Mouse (Mus musculus) forebrain, embryonic 12.5 days (tissue): Measurements from ENCODE around the gene Psph. TPM values are rescaled to one million over a fixed set of nuclear protein-coding genes. Genes with fewer than 3 reads are reported as not detected.

Experiments
- ATAC-seq: fragments of 200-750 bp; cut with Nextera tagmentation; 2 replicates; pipeline ENCODE4 v1.8.0; 2017; ENCODE audit warnings: moderate TSS enrichment; ENCODE audit not compliant: low FRiP score
- H3K27ac ChIP-seq: fragments of 300-500 bp; sonication (generic); 2 replicates; pipeline ENCODE4 v1.5.1; 2016; ENCODE audit warnings: mild to moderate bottlenecking
- H3K27me3 ChIP-seq: fragments of 300-500 bp; sonication (generic); 2 replicates; pipeline ENCODE4 v1.6.1; 2016; ENCODE audit warnings: mild to moderate bottlenecking
- H3K36me3 ChIP-seq: fragments of 300-500 bp; sonication (generic); replicated peaks from 2 replicates; pipeline ENCODE4 v1.6.1; 2016; ENCODE audit warnings: mild to moderate bottlenecking
- H3K4me1 ChIP-seq: fragments of 300-500 bp; sonication (generic); 2 replicates; pipeline ENCODE4 v1.6.1; 2016
- H3K4me2 ChIP-seq: fragments of 300-500 bp; sonication (generic); 2 replicates; pipeline ENCODE4 v1.6.1; 2016; ENCODE audit warnings: mild to moderate bottlenecking, moderate library complexity
- H3K4me3 ChIP-seq: fragments of 300-500 bp; sonication (generic); replicated peaks from 2 replicates; pipeline ENCODE4 v1.5.1; 2016; ENCODE audit warnings: mild to moderate bottlenecking
- H3K9ac ChIP-seq: fragments of 300-500 bp; sonication (generic); 2 replicates; pipeline ENCODE4 v1.6.1; 2016; ENCODE audit warnings: mild to moderate bottlenecking
- H3K9me3 ChIP-seq: fragments of 300-500 bp; sonication (generic); 2 replicates; pipeline ENCODE4 v1.6.1; 2016
- WGBS: fragments of 180-500 bp; shearing (Covaris S2); methylation state at CpG from one replicate; pipeline ENCODE4 v1.1.7; 2016; 5-methylcytosine and 5-hydroxymethylcytosine counted together
- polyA plus RNA-seq: library from polyadenylated mRNA; unstranded; fragments of >200 nt; fragmentation: Nextera tagmentation; extraction: Ambion mirVana; gene quantifications from 2 replicates; pipeline ENCODE4 v1.2.1, GENCODE M21; 2016

The Psph gene
- polyA plus RNA-seq, 1 experiment from 2014 or later, result 42.8 TPM

DNA sequence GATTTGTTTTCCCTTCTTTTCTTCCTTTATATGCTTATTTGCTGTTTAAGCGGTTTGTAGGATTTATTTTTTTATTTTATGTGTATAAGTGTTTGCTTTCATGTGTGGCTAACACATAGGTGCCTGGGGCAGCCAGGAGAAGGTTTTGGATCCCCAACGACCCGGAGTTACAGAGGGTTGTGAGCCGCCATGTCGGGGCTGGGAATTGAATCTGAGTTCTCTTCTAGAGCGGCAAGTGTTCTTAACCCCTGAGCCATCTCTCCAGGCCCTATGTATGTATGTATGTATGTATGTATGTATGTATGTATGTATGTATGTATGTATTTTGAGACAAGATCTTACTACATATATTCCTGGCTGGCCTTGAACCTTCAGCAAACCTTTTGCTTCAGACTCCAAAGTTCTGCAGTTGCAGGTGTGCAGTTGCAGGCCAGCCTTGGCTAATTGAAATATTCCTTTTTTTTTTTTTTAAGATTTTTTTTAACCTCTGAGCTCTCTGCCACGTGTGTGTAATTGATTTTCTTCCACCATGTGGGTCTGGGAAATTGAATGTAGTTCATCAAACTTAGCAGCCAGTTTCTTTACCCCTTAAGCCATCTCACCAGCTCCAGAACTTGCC, 61.4 kb downstream of the Psph start:
- ATAC-seq, result no peak
- H3K36me3 ChIP-seq, result no peaks in the 10 kb centered on the region
- H3K27me3 ChIP-seq, result no peaks in the 10 kb centered on the region
- no peak overlapping the region for H3K27ac ChIP-seq
- peaks cover 22% of the 10 kb centered on the region for H3K4me1 ChIP-seq
- WGBS, result 19% methylated on average over 7 of the region's 7 CpGs
- H3K9ac ChIP-seq, result peak overlapping the region; percentile 89
- H3K4me3 ChIP-seq, result peak overlapping the region; percentile 89
- peak overlapping the region; percentile 54 for H3K4me2 ChIP-seq
- no peaks in the 10 kb centered on the region for H3K9me3 ChIP-seq

DNA sequence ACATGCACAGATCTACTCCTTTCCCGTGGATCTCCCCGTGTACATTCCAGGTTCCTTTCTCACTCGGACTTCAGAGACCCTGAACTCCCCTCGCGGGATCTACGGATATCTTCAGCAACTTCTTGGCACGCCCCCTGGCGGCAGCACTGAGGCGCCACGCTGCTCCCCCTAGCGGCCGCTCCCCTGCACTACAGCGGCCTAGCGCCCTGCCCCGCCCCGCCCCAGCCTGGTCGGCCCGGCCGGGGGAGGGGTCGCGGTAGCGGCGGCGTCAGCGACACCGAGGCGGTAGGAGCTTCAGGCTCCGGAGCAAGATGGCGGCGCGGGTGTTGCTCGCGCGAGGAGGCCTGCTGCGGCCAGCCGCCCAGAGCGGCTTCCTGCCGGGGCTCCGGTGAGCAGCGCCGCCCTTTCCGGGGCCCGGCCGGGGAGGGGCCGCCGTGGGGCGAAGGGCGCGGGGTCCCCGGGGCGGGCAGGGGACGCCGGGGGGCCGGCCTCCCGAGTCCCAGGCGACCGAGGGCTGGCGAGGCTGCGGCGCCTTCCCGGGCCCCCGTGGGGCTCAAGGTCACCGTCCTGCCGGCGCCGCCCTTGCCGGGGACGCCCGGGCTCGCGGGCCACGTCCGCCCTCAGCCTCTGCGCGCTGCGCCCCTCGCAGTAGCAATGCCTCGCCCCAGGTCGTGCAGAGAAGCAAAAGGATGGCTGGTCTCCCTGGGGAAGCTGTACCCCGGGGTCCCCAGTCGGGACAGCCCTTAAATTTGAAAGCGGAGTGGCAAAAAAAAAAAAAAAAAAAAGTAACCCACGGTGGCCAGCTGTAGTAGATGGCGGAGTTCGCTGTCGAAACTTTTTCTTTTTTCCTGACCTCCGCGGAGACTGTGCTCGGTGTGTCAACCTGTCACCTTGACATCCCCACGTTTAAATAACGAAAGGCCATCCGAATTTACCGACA, 62.1 kb downstream of the Psph start, which contains the start of gene Nipsnap2:
Gene Nipsnap2, plus strand, starts transcription at position 230 of the 940 bp plus-strand sequence.
- peak; percentile 94 for ATAC-seq
- no peaks in the 10 kb centered on the region for H3K27me3 ChIP-seq
- peak within 1 kb of the TSS; percentile 93 for H3K27ac ChIP-seq
- H3K9me3 ChIP-seq, result no peaks in the 10 kb centered on the region
- peaks cover 17% of the 10 kb centered on the region for H3K4me1 ChIP-seq
- under 1% methylated on average over 85 of the region's 93 CpGs for WGBS
- H3K4me2 ChIP-seq, result peak within 1 kb of the TSS; percentile 54
- peaks cover 1% of the 10 kb centered on the region; the same call in 1 of the 2 replicates for H3K36me3 ChIP-seq
- peak within 1 kb of the TSS; percentile 89 for H3K4me3 ChIP-seq
- H3K9ac ChIP-seq, result peak within 1 kb of the TSS; percentile 89

DNA sequence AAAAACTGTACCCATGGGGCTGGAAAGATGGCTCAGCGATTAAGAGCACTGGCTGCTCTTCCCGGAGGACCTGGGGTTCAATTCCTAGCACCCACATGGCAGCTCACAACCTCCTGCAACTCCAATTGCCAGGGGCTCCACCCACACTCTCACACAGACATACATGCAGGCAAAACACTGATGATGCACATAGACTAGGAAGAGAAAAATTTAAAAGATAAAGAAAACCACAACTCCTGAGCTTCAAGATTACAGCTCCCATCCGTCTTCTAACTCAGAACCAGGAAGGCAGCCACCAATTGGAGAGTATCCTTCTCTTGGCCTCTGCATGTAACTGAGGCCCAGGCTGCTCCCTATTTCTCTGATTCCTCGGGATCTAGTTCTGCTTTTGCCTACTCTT, 63.0 kb downstream of the Psph start:
- Histone ChIP-seq H3K27ac (no peak overlapping the region), H3K4me1 (peaks cover 15% of the 10 kb centered on the region), H3K9ac (no peak overlapping the region), H3K9me3 (no peaks in the 10 kb centered on the region), H3K36me3 (peaks cover 10% of the 10 kb centered on the region), H3K4me3 (peak overlapping the region; percentile 89; the same call in 1 of the 2 replicates), H3K27me3 (no peaks in the 10 kb centered on the region), H3K4me2 (peak overlapping the region; percentile 54; the same call in 1 of the 2 replicates)
- 53% methylated on average over 4 of the region's 4 CpGs for WGBS
- ATAC-seq, result 0 out of 2 replicates have a peak, but pooled peaks have one; percentile 4

DNA sequence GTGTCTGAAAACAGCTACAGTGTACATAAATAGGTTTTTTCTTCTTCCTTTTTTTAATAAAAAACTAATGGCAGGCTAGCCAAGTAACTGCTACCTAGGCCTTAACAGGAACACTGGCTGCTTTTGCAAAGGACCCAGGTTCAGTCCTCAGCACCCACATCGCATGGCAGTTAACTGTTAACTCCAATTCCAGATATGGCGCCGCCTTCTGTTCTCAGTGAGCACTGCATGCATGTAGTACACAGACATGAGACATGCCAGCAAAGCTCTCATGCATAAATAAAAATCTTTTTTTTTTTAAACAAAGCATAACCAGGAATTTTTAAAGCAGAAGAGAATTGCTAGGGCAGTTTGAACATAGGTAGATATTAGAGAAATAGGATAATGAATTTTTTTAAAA, 67.1 kb downstream of the Psph start:
- no peaks in the 10 kb centered on the region for H3K9me3 ChIP-seq
- peaks cover 34% of the 10 kb centered on the region for H3K36me3 ChIP-seq
- H3K9ac ChIP-seq, result no peak overlapping the region
- H3K4me3 ChIP-seq, result no peak overlapping the region
- no peak for ATAC-seq
- no peak overlapping the region for H3K4me2 ChIP-seq
- peaks cover 8% of the 10 kb centered on the region for H3K4me1 ChIP-seq
- H3K27ac ChIP-seq, result no peak overlapping the region
- H3K27me3 ChIP-seq, result no peaks in the 10 kb centered on the region
- 84% methylated on average over 3 of the region's 3 CpGs for WGBS

DNA sequence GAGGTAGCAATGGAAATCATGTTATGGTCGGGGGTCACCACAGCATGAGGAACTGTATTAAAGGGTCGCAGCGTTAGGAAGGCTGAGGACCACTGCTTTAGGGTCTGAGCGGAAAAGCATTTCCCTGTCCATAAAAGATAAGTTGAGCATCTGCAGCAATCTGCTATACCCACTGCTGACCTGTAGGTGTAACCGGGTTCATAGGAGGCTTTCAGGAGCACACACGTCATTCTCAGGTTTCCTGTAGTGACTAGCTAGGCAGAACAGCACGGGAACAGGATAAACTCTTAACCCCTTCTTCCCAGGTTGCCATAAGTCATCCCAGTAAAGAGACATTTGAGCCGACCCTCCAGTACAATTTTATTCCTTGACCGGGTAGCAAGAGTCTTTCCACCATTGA, 70.2 kb downstream of the Psph start:
- 89% methylated on average over 9 of the region's 9 CpGs for WGBS
- Histone ChIP-seq H3K27ac (no peak overlapping the region), H3K9ac (no peak overlapping the region), H3K4me2 (no peak overlapping the region), H3K9me3 (no peaks in the 10 kb centered on the region), H3K27me3 (0 out of 2 replicates have a peak, but pooled peaks cover 4% of the 10 kb centered on the region), H3K4me1 (peaks cover 8% of the 10 kb centered on the region), H3K36me3 (peaks cover 34% of the 10 kb centered on the region), H3K4me3 (no peak overlapping the region)
- ATAC-seq, result no peak

Other genes with a start within 250 kb of the Psph start
- 8.4 and 10.4 TPM in 2 replicates for gene Mmp17, start 203.3 kb downstream of the Psph start, polyA plus RNA-seq
- 5.6 and 6.3 TPM in 2 replicates for gene Zfp11, start 117.3 kb downstream of the Psph start, polyA plus RNA-seq
- not detected in 2 replicates for gene Sept14, start 78.9 kb downstream of the Psph start, polyA plus RNA-seq
- gene Mrps17, start 72.0 kb downstream of the Psph start, polyA plus RNA-seq, result 160 and 166 TPM in 2 replicates
- 79.0 and 83.1 TPM in 2 replicates for gene Nipsnap2, start 62.4 kb downstream of the Psph start, polyA plus RNA-seq
- 47.0 and 49.2 TPM in 2 replicates for gene Sumf2, start 59.5 kb upstream of the Psph start, polyA plus RNA-seq
- gene Chchd2, start 100.0 kb upstream of the Psph start, polyA plus RNA-seq, result 756 and 796 TPM in 2 replicates
- 6.2 and 7.0 TPM in 2 replicates for gene Zbed5, start 108.3 kb upstream of the Psph start, polyA plus RNA-seq
- 0.23 and 0.32 TPM in 2 replicates for gene Phkg1, start 111.1 kb upstream of the Psph start, polyA plus RNA-seq
- 6.2 and 6.9 TPM in 2 replicates for gene Nupr1l, start 121.1 kb upstream of the Psph start, polyA plus RNA-seq
- gene Vkorc1l1, start 154.5 kb upstream of the Psph start, polyA plus RNA-seq, result 41.2 and 41.3 TPM in 2 replicates
- 17.1 and 20.6 TPM in 2 replicates for gene Gusb, start 215.6 kb upstream of the Psph start, polyA plus RNA-seq
- 20.9 and 23.5 TPM in 2 replicates for gene Asl, start 241.8 kb upstream of the Psph start, polyA plus RNA-seq
- 54.0 and 55.8 TPM in 2 replicates for gene Crcp, start 241.8 kb upstream of the Psph start, polyA plus RNA-seq